Mouse (Mus musculus): Measurements from ENCODE around the gene Mpi. TPM values are rescaled to one million over a fixed set of nuclear protein-coding genes. Genes with fewer than 3 reads are reported as not detected.
A peak's percentile ranks its signal among the peaks of the same experiment; 100 is the strongest.

Mpi gene
- polyA plus RNA-seq, 1 experiment from 2014 or later, result 50.5 TPM

DNA sequence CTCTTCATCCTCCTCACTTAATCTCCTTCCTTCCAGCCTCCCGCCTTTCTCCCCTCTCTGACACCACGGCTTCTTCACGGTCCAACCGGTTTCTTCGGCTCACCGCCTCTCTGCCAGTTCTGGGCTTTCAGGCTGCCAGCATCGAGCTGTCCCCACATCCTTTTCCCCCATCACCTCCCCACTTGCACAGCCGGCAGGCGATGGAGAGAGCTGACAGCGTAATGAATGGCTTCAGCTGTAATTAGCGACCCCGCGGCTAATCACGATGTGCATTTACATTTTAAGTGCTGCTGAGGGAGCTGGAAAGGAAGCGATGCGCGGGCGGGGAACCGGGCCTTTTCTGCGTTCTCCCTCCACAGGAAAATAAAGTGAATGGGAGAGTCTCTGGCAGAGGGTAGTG is 50.7 kb downstream of the Mpi start:
- Histone ChIP-seq H3K4me2 (replicated peaks) (peak overlapping the region; percentile 13; the same call in 1 of the 2 replicates), H3K4me1 (peaks cover 35% of the 10 kb centered on the region), H3K27me3 (peaks cover 83% of the 10 kb centered on the region), H3K9me3 (replicated peaks) (no peaks in the 10 kb centered on the region), H3K27ac (replicated peaks) (no peak overlapping the region), H3K9ac (no peak overlapping the region), H3K4me3 (replicated peaks) (no peak overlapping the region), H3K36me3 (no peaks in the 10 kb centered on the region)
- 3% methylated on average over 20 of the region's 20 CpGs for WGBS
- no peak for ATAC-seq (ENCODE audit: insufficient number of reproducible peaks, low FRiP score, low TSS enrichment, low read depth)

DNA sequence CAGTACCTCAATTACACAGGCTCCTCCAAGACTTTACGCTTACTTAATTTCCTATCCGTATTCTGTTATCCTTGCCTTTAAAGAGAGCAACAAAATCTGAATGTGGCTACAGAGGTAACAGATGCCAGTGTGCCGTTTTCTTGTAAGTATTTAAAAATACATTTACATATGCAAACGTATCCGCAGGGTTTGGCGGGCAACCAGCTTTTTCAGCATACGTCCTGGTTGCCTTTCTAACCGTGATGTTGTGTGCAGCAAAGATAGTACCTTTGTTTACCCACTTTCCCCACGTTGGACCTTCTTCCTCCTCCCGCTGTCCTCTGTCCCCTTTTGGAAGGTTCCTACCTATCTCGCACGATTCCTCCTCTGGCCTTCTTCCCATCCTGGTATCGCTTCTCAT is 51.1 kb downstream of the Mpi start:
- Histone ChIP-seq H3K4me1 (peaks cover 35% of the 10 kb centered on the region), H3K9me3 (replicated peaks) (no peaks in the 10 kb centered on the region), H3K27me3 (peaks cover 81% of the 10 kb centered on the region), H3K4me2 (replicated peaks) (peak overlapping the region; percentile 13; the same call in 1 of the 2 replicates), H3K4me3 (replicated peaks) (no peak overlapping the region), H3K36me3 (no peaks in the 10 kb centered on the region), H3K9ac (no peak overlapping the region), H3K27ac (replicated peaks) (no peak overlapping the region)
- 8% methylated on average over 13 of the region's 13 CpGs for WGBS
- ATAC-seq (ENCODE audit: insufficient number of reproducible peaks, low FRiP score, low TSS enrichment, low read depth), result no peak

DNA sequence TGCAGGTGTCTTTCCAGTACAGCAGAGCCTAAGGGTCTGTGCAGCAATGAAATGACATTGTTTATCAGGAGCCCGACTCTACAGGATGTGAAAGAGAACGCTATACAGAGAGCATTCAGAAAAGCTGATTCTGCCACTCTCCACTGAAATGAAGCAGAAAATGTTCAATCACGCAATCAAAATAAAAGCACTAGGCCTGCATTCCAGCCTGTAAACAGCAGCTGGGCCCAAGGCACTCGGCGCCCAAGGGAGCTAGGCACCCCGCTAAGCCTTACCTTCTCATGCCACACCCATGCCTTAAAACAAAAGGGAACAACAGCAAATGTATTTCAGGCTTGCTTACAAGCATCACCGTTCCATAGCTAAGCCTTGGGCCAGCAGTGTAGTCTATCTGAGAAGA is 54.0 kb downstream of the Mpi start:
- Histone ChIP-seq H3K4me1 (peaks cover 17% of the 10 kb centered on the region), H3K36me3 (no peaks in the 10 kb centered on the region), H3K27ac (replicated peaks) (no peak overlapping the region), H3K9ac (no peak overlapping the region), H3K4me3 (replicated peaks) (no peak overlapping the region), H3K4me2 (replicated peaks) (no peak overlapping the region), H3K9me3 (replicated peaks) (no peaks in the 10 kb centered on the region), H3K27me3 (peaks cover 52% of the 10 kb centered on the region)
- 47% methylated on average over 7 of the region's 7 CpGs for WGBS
- no peak for ATAC-seq (ENCODE audit: insufficient number of reproducible peaks, low FRiP score, low TSS enrichment, low read depth)

DNA sequence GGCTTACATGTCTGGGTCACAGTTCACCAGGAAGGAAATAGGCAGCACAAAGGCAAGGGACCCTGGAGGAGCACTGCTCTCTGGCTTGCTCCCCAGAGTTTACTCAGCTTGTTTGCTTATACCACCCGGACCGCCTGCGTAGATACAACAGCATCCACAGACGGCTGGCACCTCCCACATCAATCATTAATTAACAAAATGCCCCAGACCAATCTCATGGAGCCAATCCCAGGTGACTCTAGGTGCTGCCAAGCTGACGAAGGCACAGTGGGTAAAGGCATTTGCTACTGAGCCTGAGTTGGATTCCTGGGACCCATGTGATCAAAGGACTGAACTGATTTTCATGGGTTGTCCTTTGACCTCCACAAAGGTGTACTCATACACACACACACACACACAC is 55.3 kb downstream of the Mpi start:
- H3K4me3 ChIP-seq (replicated peaks), result no peak overlapping the region
- H3K4me2 ChIP-seq (replicated peaks), result no peak overlapping the region
- no peak for ATAC-seq (ENCODE audit: insufficient number of reproducible peaks, low FRiP score, low TSS enrichment, low read depth)
- no peak overlapping the region for H3K9ac ChIP-seq
- peaks cover 5% of the 10 kb centered on the region; the same call in 1 of the 2 replicates for H3K4me1 ChIP-seq
- H3K9me3 ChIP-seq (replicated peaks), result no peaks in the 10 kb centered on the region
- WGBS, result 74% methylated on average over 5 of the region's 5 CpGs
- H3K27me3 ChIP-seq, result peaks cover 39% of the 10 kb centered on the region
- H3K36me3 ChIP-seq, result no peaks in the 10 kb centered on the region
- no peak overlapping the region for H3K27ac ChIP-seq (replicated peaks)

DNA sequence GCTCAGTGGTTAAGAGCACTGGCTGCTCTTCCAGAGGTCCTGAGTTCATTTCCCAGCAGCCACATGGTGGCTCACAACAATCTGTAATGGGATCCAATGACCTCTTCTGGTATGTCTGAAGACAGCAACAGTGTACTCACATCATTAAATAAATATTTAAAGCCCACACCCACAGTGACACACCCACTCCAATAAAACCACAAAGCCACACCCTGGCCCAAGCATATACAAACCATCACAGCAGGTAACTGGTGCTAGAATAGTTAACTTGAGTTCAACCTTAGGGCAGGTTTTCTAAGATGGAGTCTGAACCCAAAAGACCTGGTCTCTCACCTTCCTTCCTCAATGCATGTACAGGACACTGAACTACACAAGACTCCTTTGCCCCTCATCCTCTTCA is 57.6 kb downstream of the Mpi start:
- Histone ChIP-seq H3K9me3 (replicated peaks) (no peaks in the 10 kb centered on the region), H3K4me1 (no peaks in the 10 kb centered on the region), H3K27me3 (peaks cover 17% of the 10 kb centered on the region), H3K4me2 (replicated peaks) (no peak overlapping the region), H3K27ac (replicated peaks) (no peak overlapping the region), H3K36me3 (no peaks in the 10 kb centered on the region), H3K9ac (no peak overlapping the region), H3K4me3 (replicated peaks) (no peak overlapping the region)
- no peak for ATAC-seq (ENCODE audit: insufficient number of reproducible peaks, low FRiP score, low TSS enrichment, low read depth)

Other genes with a start within 250 kb of the Mpi start
- gene Ppcdc, start 112.6 kb downstream of the Mpi start, polyA plus RNA-seq (2015; fragmentation: Nextera tagmentation; extraction: Ambion mirVana), result 26.1 and 28.1 TPM in 2 replicates
- 16.3 and 16.5 TPM in 2 replicates for gene Scamp5, start 84.7 kb downstream of the Mpi start, polyA plus RNA-seq (2015; fragmentation: Nextera tagmentation; extraction: Ambion mirVana)
- 0.68 and 0.89 TPM in 2 replicates for gene Rpp25, start 48.7 kb downstream of the Mpi start, polyA plus RNA-seq (2015; fragmentation: Nextera tagmentation; extraction: Ambion mirVana)
- gene Cox5a, start 31.5 kb downstream of the Mpi start, polyA plus RNA-seq (2015; fragmentation: Nextera tagmentation; extraction: Ambion mirVana), result 450 and 454 TPM in 2 replicates
- gene Fam219b, start 15.2 kb downstream of the Mpi start, polyA plus RNA-seq (2015; fragmentation: Nextera tagmentation; extraction: Ambion mirVana), result 27.3 and 28.2 TPM in 2 replicates
- 82.8 and 84.6 TPM in 2 replicates for gene Scamp2, start 8.2 kb upstream of the Mpi start, polyA plus RNA-seq (2015; fragmentation: Nextera tagmentation; extraction: Ambion mirVana)
- 22.7 and 28.5 TPM in 2 replicates for gene Ulk3, start 36.7 kb upstream of the Mpi start, polyA plus RNA-seq (2015; fragmentation: Nextera tagmentation; extraction: Ambion mirVana)
- not detected in 2 replicates for gene Cplx3, start 53.5 kb upstream of the Mpi start, polyA plus RNA-seq (2015; fragmentation: Nextera tagmentation; extraction: Ambion mirVana)
- gene Lman1l, start 68.0 kb upstream of the Mpi start, polyA plus RNA-seq (2015; fragmentation: Nextera tagmentation; extraction: Ambion mirVana), result not detected in 2 replicates
- gene Csk, start 100.9 kb upstream of the Mpi start, polyA plus RNA-seq (2015; fragmentation: Nextera tagmentation; extraction: Ambion mirVana), result 35.9 and 36.1 TPM in 2 replicates
- gene Cyp1a2, start 130.9 kb upstream of the Mpi start, polyA plus RNA-seq (2015; fragmentation: Nextera tagmentation; extraction: Ambion mirVana), result not detected in 2 replicates
- 0.43 and 0.53 TPM in 2 replicates for gene Cyp1a1, start 135.2 kb upstream of the Mpi start, polyA plus RNA-seq (2015; fragmentation: Nextera tagmentation; extraction: Ambion mirVana)
- gene Edc3, start 155.8 kb upstream of the Mpi start, polyA plus RNA-seq (2015; fragmentation: Nextera tagmentation; extraction: Ambion mirVana), result 32.4 and 33.2 TPM in 2 replicates
- gene Clk3, start 213.1 kb upstream of the Mpi start, polyA plus RNA-seq (2015; fragmentation: Nextera tagmentation; extraction: Ambion mirVana), result 78.4 and 80.2 TPM in 2 replicates